Mouse (Mus musculus): ENCODE measurements around the gene Hist2h2aa1. TPM values are rescaled to one million over a fixed set of nuclear protein-coding genes. Genes with fewer than 3 reads are reported as not detected.
"Not testable (repeated sequence)": the region's sequence is repeated elsewhere in the genome, so short reads cannot be mapped to it uniquely, and the experiment has no call there.

The Hist2h2aa1 gene
- polyA plus RNA-seq, 1 experiment from 2014 or later = 27.1 TPM

DNA sequence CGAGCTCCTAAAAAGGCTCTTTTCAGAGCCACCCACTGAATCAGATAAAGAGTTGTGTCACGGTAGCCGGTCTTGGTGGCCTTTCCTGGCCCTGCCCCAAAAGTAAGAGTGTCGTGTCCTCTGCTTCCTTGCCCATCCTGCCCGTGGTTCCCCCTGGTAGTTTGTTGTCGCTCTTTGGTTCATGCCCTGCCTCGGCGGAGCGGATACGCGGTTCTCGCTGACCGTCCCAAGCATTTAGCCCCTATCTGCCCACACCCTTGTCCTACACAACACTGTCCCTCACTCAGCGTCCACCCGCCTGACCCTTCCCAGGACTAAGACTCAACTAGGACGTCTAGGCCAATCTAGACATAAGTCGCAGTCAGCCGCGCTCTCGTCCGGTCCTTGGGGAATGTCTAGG is 721 bp downstream of the Hist2h2aa1 start:
- H3K4me3 ChIP-seq = peak overlapping the region; percentile 36
- H3K4me1 ChIP-seq = peaks cover 27% of the 10 kb centered on the region
- WGBS = under 1% methylated on average over 10 of the region's 21 CpGs
- not testable (repeated sequence) for H3K9me3 ChIP-seq; H3K27me3 ChIP-seq; ATAC-seq (ENCODE audit: low FRiP score, low read depth); H3K36me3 ChIP-seq
- H3K9ac ChIP-seq (replicated peaks) = 0 out of 2 replicates have a peak overlapping the region, but pooled peaks have one; percentile 52
- peak overlapping the region; percentile 79 for H3K27ac ChIP-seq (replicated peaks)
- H3K4me2 ChIP-seq (replicated peaks) = peak overlapping the region; percentile 43

DNA sequence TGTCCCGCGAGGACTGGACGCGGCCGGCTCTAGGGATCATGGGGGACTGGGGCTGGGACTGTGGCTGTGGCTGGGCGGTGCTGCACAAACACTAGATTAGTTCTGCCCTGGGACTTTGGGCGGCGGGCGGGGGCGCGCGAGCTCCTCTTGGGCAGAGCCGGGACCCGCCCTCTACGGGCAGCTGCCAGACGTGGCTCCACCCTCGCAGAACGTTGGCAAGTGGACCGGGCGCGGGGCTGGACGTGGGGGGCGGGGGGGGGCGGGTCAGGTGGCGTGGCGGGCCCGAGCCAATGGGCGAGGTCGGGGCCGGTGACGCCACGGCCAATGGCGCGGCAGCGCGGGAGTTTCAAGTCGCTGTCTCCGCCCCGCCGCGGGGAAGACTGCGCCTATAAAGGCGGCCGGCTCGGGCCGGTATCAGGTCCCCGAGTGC is 1.1 kb downstream of the Hist2h2aa1 start, which contains the start of gene Hist2h3c1:
TSS of gene Hist2h3c1 (plus strand) at position 259 of the 430 bp plus-strand sequence.
- WGBS = 0% methylated on average over 11 of the region's 47 CpGs
- not testable (repeated sequence) for H3K27me3 ChIP-seq, H3K9me3 ChIP-seq, H3K36me3 ChIP-seq
- peak within 1 kb of the TSS; percentile 56; the same call in 1 of the 2 replicates for H3K9ac ChIP-seq (replicated peaks)
- peak within 1 kb of the TSS; percentile 41 for H3K4me3 ChIP-seq
- peak within 1 kb of the TSS; percentile 55 for H3K4me2 ChIP-seq (replicated peaks)
- H3K4me1 ChIP-seq = peaks cover 27% of the 10 kb centered on the region
- ATAC-seq (ENCODE audit: low FRiP score, low read depth) = peak; percentile 94
- H3K27ac ChIP-seq (replicated peaks) = peak within 1 kb of the TSS; percentile 79

DNA sequence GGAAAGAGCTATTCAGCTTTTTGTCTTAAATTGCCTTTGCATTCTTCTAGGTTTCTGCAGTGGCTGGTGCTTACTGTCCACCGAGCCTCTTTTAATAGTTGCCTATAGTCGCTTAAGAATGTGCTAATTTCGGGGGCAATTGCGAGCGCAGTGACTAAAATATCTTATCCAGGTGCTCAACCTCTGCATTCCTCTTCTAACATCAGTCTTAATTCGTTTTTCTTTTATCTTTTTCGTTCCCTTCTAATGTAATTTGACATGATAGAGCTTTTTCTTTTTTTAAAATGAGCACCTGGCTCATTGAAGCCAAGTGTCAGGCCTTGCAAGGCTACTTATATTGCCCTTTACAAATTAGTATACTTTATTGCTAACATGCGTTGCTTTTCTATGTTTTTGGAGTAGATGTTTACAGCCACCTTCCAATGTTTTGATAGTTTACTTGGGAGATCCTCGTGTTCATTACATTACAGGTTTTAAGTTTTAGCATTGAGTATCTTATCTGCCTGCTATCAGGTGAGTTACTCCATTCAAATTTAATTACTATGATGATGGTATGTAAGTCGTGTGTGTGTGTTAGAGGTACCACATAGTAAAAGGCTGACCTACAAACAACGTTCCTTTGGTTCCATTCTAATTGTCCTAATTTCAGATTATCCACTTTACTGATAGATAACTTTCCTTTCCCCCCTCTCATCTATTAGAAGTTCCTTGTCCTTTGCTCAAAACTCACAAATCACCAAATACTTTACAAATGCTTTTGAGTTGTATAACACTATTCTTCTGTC is 2.3 kb downstream of the Hist2h2aa1 start:
- H3K9me3 ChIP-seq = no peaks in the 10 kb centered on the region
- WGBS = 2% methylated on average over 11 of the region's 11 CpGs
- peak overlapping the region; percentile 55 for H3K4me2 ChIP-seq (replicated peaks)
- no peaks in the 10 kb centered on the region for H3K36me3 ChIP-seq
- peak overlapping the region; percentile 56; the same call in 1 of the 2 replicates for H3K9ac ChIP-seq (replicated peaks)
- peaks cover 27% of the 10 kb centered on the region for H3K4me1 ChIP-seq
- no peaks in the 10 kb centered on the region for H3K27me3 ChIP-seq
- ATAC-seq (ENCODE audit: low FRiP score, low read depth) = no peak
- peak overlapping the region; percentile 41 for H3K4me3 ChIP-seq
- peak overlapping the region; percentile 66 for H3K27ac ChIP-seq (replicated peaks)

DNA sequence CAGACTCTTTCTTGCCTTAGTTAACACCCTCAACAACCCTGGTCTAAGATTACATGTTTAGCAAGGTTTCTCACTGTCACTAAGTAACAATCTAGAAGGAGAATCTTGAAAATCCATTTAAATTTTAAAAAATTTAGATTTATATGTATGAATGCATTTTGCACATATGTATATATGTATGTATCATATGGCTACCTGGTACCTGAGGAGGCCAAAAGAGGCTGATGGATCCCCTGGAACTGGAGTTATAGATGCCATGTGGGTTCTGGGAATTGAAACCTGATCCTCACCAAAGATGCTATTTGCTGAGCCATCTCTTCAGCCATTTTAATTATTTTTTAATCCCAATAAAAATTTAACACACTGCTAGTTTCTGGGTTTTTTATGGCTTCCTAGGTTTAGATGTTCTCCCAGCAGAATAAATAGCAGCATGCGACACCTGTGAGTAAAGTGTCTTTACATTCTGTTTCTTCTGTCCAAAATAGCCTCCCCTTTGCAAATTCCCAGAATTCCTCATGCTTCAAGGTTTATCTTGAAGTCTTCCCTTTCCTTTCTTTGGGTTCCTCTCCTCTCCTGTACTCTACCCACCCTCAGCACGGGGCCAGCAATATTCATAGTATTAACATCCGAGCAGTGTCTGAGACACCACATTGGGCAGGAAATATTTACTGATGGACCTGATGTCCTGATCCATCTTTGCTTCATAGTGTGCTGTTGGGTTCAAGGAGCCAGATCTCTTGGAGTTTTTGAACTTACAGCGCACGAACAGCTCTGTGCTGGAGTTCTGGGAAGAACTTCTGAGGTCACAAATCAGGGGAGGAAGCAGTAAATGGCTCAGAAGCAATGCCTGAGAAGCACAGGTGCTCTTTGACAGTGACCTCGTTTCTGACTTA is 3.1 kb downstream of the Hist2h2aa1 start:
- H3K36me3 ChIP-seq = no peaks in the 10 kb centered on the region
- 53% methylated on average over 6 of the region's 6 CpGs for WGBS
- no peak overlapping the region for H3K9ac ChIP-seq (replicated peaks)
- H3K4me2 ChIP-seq (replicated peaks) = peak overlapping the region; percentile 55
- 0 out of 2 replicates have a peak overlapping the region, but pooled peaks have one; percentile 20 for H3K27ac ChIP-seq (replicated peaks)
- no peaks in the 10 kb centered on the region for H3K9me3 ChIP-seq
- no peaks in the 10 kb centered on the region for H3K27me3 ChIP-seq
- peak overlapping the region; percentile 41 for H3K4me3 ChIP-seq
- no peak for ATAC-seq (ENCODE audit: low FRiP score, low read depth)
- H3K4me1 ChIP-seq = peaks cover 27% of the 10 kb centered on the region

DNA sequence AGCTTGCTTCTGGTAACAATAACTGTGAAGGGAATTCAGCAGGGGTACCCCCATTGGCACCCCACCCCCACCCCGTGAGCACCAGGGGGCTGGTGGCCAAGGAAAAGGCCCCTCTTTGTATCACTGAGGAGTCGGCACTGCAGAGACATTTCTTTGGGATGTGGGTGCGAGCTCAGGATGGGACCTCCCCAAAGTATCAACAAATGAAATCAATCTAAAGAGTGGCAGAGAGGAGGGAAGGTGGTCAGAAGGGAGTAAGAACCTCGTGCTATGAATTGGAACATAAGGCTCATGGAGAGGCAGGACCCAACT is 3.7 kb downstream of the Hist2h2aa1 start:
- H3K27me3 ChIP-seq = no peaks in the 10 kb centered on the region
- no peak overlapping the region for H3K9ac ChIP-seq (replicated peaks)
- no peak for ATAC-seq (ENCODE audit: low FRiP score, low read depth)
- 57% methylated on average over 4 of the region's 4 CpGs for WGBS
- 0 out of 2 replicates have a peak overlapping the region, but pooled peaks have one; percentile 20 for H3K27ac ChIP-seq (replicated peaks)
- H3K4me1 ChIP-seq = peaks cover 25% of the 10 kb centered on the region
- H3K4me2 ChIP-seq (replicated peaks) = peak overlapping the region; percentile 55
- no peak overlapping the region for H3K4me3 ChIP-seq
- no peaks in the 10 kb centered on the region for H3K9me3 ChIP-seq
- no peaks in the 10 kb centered on the region for H3K36me3 ChIP-seq

DNA sequence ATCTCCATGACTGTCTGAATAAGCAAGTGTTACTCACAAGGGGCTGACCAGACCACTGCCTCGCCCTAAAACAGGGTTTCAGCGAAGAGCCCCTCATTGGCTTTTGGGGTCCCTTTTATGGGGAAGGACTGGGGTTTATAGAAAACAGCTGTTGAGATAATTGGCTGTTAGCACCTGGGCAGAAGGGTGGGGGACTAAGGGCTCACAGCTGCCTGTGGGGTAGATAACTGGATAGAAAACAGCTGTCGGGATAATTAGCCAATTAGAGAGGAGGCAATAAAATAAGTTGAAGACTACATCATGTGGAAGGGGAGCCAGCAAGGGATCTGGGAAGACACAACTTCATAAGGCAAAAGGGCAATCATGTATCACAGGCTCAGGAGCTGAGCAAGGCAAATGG is 5.6 kb downstream of the Hist2h2aa1 start:
- H3K4me1 ChIP-seq = peaks cover 18% of the 10 kb centered on the region
- no peak overlapping the region for H3K4me2 ChIP-seq (replicated peaks)
- no peaks in the 10 kb centered on the region for H3K27me3 ChIP-seq
- H3K4me3 ChIP-seq = no peak overlapping the region
- no peak overlapping the region for H3K27ac ChIP-seq (replicated peaks)
- WGBS = 83% methylated on average over 3 of the region's 3 CpGs
- no peaks in the 10 kb centered on the region for H3K36me3 ChIP-seq
- no peaks in the 10 kb centered on the region for H3K9me3 ChIP-seq
- H3K9ac ChIP-seq (replicated peaks) = no peak overlapping the region
- ATAC-seq (ENCODE audit: low FRiP score, low read depth) = no peak

DNA sequence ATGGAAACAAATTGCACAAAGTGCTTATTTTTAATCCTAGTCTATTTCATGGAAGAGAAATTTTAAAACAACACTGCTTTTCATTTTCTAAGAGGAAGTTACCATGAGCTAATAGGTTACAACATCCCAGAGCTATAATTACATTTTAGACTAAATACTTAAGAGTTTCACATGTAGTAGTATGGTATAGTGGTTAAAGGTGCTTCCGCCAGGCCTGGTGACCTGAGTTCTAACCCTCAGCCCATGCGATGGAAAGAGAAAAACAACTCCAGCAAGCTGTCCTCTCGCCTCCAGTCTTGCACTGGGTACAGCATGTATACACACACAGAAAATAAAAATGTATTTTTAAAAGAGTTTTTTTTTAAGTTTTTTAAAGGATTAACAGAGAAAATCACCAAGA is 6.5 kb downstream of the Hist2h2aa1 start:
- ATAC-seq (ENCODE audit: low FRiP score, low read depth) = no peak
- Histone ChIP-seq H3K27me3 (no peaks in the 10 kb centered on the region), H3K9me3 (no peaks in the 10 kb centered on the region), H3K4me2 (replicated peaks) (no peak overlapping the region), H3K27ac (replicated peaks) (no peak overlapping the region), H3K4me3 (no peak overlapping the region), H3K36me3 (no peaks in the 10 kb centered on the region), H3K4me1 (peaks cover 18% of the 10 kb centered on the region), H3K9ac (replicated peaks) (no peak overlapping the region)
- WGBS = 94% methylated on average over 3 of the region's 3 CpGs

DNA sequence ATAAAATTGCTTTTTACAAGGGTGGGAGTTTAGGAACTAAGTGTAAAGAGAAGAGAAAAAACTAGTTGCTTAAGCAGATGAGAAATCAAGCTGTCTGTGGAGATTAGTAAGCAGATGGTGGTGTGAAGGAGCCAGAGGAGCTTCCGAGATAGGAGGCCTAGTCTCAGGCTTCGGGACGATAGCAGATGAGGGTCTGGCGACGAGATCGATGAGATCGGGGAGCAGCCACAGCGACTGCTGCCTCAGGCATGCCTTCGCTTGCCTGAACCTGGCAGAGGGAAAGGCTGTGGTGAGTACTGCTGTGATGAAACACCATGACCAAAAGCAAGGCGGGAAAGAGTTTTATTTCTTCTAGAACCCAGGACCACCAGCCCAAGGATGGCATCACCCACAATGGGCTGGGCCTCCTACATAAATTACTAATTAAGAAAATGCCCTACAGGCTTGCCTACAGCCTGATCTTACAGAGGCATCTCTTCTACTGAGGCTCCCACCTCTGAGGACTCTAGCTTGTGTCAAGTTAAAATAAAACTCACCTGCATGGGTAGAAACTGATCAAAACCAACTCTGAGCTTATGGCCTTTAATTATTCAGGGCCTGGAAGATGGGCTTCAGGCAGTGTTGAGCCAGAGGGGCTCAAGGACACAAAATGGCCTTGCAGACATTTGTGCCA is 9.5 kb downstream of the Hist2h2aa1 start:
- Histone ChIP-seq H3K4me1 (no peaks in the 10 kb centered on the region), H3K27ac (replicated peaks) (no peak overlapping the region), H3K9ac (replicated peaks) (no peak overlapping the region), H3K9me3 (no peaks in the 10 kb centered on the region), H3K36me3 (no peaks in the 10 kb centered on the region), H3K4me3 (no peak overlapping the region), H3K27me3 (no peaks in the 10 kb centered on the region), H3K4me2 (replicated peaks) (no peak overlapping the region)
- 42% methylated on average over 10 of the region's 10 CpGs for WGBS
- ATAC-seq (ENCODE audit: low FRiP score, low read depth) = no peak

DNA sequence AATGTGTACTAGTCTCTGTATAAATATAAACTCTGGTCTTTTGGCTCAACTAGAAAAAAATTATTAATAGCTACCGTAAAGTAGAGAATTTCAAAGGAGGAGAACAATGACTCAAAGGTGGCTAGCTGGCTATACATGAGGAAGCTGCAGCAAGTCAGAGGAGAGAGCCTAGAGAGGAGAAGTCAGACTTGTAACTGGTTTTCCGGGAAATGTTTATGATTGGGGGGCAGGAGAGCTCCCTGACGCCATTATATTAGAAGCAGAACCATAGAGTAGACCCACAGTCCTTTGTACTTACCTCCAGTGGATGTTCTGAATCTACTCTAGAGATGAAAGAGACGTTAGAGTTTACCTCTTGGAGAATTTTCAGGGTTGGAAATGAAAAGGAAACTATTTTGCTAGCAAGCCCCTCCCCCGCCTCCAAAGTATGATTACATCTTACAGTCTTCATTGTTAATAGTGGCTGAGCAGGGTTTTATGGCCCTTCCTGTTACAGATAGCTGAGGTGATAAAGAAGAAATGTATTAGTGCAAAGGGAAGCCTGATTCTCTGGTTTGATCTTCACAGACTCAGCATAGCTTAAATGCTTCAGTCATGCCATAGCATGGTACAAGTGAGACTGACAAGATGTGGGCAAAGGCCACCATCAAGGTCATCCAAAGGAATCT is 10.8 kb downstream of the Hist2h2aa1 start:
- Histone ChIP-seq H3K9ac (replicated peaks) (no peak overlapping the region), H3K4me3 (no peak overlapping the region), H3K4me2 (replicated peaks) (no peak overlapping the region), H3K4me1 (no peaks in the 10 kb centered on the region), H3K27ac (replicated peaks) (no peak overlapping the region), H3K27me3 (no peaks in the 10 kb centered on the region), H3K9me3 (no peaks in the 10 kb centered on the region), H3K36me3 (no peaks in the 10 kb centered on the region)
- WGBS = 82% methylated on average over 5 of the region's 5 CpGs
- no peak for ATAC-seq (ENCODE audit: low FRiP score, low read depth)

DNA sequence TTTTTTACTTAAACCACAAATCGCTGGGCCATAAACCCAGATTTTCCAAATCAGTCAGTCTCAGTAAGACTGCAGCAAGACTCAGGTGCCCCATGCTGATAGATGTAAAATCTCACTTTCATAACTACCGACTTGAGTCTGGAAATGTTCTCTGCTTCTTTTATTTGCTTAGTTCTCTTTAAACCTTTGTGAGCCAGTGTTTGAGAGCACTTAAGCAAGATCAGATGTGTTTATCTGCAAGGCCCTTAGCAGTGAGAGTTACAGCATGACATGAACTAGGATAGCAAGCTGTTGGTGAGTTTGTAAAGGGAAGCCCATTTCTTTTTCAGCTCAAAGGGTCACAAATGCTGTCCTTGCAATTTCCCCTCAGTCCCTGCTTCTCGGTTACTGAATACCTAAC is 11.9 kb downstream of the Hist2h2aa1 start:
- no peaks in the 10 kb centered on the region for H3K27me3 ChIP-seq
- no peaks in the 10 kb centered on the region for H3K36me3 ChIP-seq
- H3K4me2 ChIP-seq (replicated peaks) = no peak overlapping the region
- H3K4me3 ChIP-seq = no peak overlapping the region
- H3K9me3 ChIP-seq = no peaks in the 10 kb centered on the region
- no peak overlapping the region for H3K27ac ChIP-seq (replicated peaks)
- H3K4me1 ChIP-seq = peaks cover 6% of the 10 kb centered on the region; the same call in 1 of the 2 replicates
- H3K9ac ChIP-seq (replicated peaks) = no peak overlapping the region
- no peak for ATAC-seq (ENCODE audit: low FRiP score, low read depth)
- WGBS = 86% methylated on average over 3 of the region's 3 CpGs

DNA sequence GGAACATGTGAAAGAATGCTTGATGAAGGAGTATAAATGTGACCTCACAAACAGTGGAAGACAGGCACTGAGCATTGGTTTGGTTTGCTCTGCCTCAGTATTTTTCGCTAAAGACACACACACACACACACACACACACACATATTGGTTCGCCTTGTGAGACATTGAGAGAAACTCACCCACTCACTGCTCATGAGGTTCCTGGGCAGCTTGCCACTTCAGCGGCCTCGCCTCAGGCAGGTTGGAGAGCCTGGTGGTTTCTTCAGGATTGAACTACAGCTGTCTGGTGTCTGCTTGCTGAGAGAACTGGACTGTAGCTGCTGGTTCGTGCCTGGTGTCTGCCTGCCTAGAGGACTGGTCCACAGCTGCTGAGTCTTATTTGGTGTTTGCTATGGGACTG is 14.9 kb downstream of the Hist2h2aa1 start:
- H3K27me3 ChIP-seq = no peaks in the 10 kb centered on the region
- no peaks in the 10 kb centered on the region for H3K36me3 ChIP-seq
- no peak overlapping the region for H3K9ac ChIP-seq (replicated peaks)
- H3K27ac ChIP-seq (replicated peaks) = no peak overlapping the region
- H3K4me1 ChIP-seq = peaks cover 24% of the 10 kb centered on the region
- 93% methylated on average over 5 of the region's 5 CpGs for WGBS
- no peaks in the 10 kb centered on the region for H3K9me3 ChIP-seq
- no peak for ATAC-seq (ENCODE audit: low FRiP score, low read depth)
- H3K4me2 ChIP-seq (replicated peaks) = no peak overlapping the region
- no peak overlapping the region for H3K4me3 ChIP-seq
